Mouse (Mus musculus) embryo, embryonic 10.5 days (tissue): ENCODE results near the gene Dtx1.

Experiments used
- DNase-seq: peaks from one replicate; pipeline ENCODE4 v3.0.0-alpha.2; 2015; ENCODE audit warnings: low spot score

Gene Dtx1

DNA sequence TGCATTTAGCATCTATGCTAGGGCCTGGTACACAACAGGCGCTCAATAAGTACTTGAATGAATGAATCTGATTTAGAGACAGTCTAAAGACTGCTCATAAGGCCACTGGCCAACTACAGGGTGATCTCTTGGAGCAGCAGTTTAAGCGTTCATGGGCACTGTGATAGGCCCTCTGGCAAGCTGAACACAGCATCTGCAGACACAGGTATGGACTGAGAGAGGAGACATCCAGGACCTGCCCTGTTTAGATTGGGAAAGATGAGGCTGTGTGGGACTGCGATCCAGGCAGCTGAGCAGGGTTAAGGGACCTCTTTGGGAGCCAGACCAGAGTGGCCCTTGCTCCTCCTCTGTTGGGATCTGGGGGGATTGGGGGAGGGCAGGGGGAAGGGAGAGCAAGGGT lies at the start of gene Dtx1:
Dtx1 (minus strand) TSS at position 101 of the 400 bp plus-strand sequence.
- no peak for DNase-seq

- DNase-seq: no peak
Measured at GRCm38 (mm10) chr5:120754215-120754614, 42.5 kb upstream of the Dtx1 start.

DNA sequence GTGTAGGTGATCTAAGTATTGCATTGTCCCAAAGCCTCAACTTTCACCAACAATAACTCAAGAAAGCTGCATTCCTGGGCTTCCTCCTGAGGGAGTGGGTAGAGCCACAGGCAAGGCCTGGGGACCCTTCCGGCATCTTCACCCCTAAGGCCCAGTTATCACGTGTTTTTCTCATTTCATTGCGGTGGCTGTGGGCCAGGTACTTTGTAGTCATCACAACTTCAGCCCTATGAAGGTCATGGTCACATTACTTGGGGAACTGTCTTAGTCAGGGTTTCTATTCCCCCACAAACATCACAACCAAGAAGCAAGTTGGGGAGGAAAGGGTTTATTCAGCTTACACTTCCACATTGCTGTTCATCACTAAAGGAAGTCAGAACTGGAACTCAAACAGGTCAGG lies 41.1 kb upstream of the Dtx1 start:
- no peak for DNase-seq

DNA sequence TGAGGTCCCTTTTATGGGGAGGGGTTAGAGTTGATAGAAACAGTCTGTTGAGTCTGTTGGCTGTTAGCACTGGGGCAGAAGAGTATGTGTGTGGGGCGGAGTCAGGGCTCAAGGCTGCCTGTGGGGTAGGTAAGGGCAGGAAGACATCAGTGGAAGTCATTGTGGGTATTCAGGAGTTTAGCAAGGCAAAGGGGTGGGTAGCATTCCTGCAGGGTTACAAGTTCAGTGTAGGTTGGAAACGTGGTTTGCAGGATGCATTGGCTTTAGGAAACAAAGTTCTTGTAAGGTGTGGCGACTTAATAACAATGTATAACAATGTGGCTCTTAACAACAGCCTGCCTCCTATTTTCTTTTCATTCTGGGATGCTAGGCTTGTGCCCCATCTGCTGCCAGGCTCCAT lies 39.5 kb upstream of the Dtx1 start:
- no peak for DNase-seq

- DNase-seq: no peak
Measured at GRCm38 (mm10) chr5:120749688-120750087, 38.0 kb upstream of the Dtx1 start, which contains the start of gene Oas2. Gene Oas2, minus strand, starts transcription at chr5:120749853.

DNA sequence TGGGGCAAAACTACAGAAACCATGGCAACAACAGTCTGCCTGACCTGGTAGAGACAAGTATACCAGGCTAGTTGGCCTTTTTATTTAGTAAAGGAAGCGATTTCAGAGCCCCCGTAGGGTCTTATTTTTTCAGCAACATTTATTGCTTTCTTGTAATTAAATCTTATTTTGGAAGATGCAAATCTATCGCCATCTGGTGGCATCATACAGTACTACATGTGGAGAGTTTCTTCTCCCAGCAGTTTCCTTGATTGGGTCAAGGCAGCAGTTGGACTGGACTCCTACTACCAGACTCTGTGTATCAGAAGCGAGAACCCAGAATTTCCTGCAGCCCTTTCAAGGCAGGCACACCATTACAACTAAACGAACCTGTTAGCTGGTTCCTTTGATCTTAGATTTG lies 34.7 kb upstream of the Dtx1 start:
- DNase-seq: peak; percentile 79

DNA sequence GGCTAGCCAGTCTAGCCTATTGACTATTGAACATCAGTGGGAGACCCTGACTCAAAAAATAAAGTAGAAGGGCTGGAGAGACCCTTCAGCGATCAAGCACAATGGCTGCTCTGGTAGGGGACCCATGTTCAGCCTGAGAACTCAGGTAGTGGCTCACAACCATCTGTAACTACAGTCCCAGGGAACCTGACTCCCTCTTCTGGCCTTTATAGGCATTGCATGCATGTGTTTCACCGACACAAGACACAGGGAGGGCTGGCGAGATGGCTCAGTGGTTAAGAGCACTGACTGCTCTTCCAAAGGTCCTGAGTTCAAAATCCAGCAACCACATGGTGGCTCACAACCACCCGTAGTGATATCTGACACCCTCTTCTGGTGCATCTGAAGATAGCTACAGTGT lies 30.4 kb upstream of the Dtx1 start:
- peak; percentile 66 for DNase-seq

DNA sequence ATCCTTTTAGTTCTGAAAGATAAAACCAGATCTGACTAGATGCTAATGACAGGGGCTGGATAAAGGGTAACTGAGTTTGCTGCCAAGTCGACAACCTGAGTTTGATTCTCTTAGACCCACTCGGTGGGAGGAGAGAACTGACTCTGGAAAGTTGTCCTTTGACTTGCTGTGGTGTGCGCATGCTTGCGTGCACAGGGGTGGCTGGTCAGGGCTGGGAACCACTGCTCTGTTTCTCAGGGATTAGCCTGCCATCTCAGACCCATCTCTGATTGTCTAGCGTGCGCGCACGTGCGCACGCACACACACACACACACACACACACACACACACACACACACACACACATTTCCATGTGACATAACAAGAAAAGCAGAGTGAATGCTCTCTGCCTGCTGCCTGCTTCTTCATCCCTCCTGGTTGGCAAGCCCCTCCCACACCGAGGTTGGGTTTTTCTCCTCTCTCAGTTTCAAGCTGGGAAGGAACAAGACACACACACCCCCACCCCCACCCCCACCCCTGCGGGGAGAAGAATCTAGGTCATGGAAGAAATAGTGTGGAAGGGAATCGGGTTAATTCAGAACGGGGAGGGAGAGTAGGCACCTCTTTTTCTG lies 22.8 kb upstream of the Dtx1 start:
- DNase-seq: no peak

GRCm38 (mm10) chr5:120733696-120734095 lies 22.0 kb upstream of the Dtx1 start:
- no peak for DNase-seq

- no peak for DNase-seq
Measured at GRCm38 (mm10) chr5:120732740-120733139, 21.0 kb upstream of the Dtx1 start.

DNA sequence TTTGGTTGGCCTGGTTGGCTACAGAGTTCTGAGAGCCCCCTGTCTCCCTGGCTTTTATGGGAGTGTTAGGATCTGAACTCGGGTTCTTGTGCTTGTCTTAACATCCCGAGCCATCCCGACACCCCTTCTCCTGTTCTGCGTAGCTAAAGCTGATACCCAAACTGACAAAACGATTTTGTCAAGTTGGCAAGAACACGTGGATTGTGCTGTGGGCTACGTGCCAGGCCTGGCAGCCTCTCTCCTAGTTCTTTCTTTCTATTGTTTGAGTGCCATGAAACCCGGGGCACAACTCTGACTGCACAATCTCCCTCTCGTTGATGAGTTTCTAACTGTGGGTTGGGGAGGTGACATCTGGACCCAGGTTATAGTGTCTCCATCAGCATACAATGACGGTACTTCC lies 17.6 kb upstream of the Dtx1 start:
- no peak for DNase-seq

- no peak for DNase-seq
Measured at GRCm38 (mm10) chr5:120725811-120726455, 14.2 kb upstream of the Dtx1 start.

DNA sequence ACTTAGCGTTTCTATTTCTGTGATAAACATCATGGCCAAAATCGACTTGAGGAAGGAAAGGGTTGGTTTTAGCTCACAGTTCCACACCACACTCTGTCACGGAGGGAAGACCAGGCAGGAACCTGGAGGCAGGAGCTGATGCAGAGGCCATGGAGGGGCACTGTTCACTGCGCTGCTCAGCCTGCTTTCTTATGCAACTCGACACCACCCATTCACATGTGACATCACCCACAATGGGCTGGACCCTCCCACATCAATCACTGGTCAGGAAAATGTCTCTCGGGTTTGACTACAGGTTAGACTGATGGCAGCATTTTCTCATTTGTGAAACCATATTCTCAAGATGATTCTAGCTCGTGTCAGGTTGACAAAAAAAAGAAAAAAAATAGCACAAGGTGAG lies 9.3 kb upstream of the Dtx1 start:
- DNase-seq: no peak

GRCm38 (mm10) chr5:120718600-120719378 lies 7.1 kb upstream of the Dtx1 start:
- no peak for DNase-seq

DNA sequence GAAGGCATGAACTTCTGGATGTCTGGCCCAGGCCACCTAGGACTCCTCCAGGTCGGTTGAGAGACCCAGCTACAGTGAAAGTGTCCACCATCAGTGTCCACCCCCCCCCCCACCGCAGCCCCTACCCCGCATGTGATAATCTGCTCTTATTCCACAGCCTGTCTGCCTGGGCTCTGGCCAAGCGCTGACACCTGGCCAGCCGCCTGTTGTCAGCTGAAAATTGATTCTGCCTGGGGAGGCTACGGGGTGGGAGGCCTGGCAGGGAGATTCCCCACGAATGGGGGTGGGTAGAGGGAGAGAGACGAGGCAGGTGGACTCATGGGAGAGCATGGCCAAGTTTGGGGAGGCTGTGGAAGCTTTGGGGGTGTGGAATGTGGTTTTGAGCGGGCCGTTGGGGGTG lies 5.4 kb upstream of the Dtx1 start:
- DNase-seq: no peak

- peak; percentile 84 for DNase-seq
Measured at GRCm38 (mm10) chr5:120714314-120714713, 2.6 kb upstream of the Dtx1 start.

DNA sequence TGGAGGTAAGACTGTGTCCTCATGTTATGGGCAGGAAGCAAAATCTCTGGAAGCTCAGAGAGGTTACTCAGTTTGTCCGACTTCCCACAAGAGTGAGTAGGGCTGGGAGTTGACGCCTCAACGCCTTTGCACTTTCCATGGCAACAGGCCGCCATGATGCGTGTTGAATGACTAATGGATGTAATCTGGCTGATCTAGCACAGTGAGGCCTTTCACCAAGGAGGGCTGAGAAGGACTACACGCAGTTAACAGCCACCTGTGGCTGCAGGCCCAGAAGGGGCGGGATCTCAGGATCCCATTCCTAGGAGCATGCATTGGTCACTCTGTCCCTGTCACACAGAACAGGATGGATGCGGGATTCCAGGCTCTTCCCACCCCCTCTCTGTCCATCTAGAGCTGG lies 994 bp upstream of the Dtx1 start:
- DNase-seq: no peak

- peak; percentile 20 for DNase-seq
Measured at GRCm38 (mm10) chr5:120711416-120711815, 311 bp downstream of the Dtx1 start.

DNA sequence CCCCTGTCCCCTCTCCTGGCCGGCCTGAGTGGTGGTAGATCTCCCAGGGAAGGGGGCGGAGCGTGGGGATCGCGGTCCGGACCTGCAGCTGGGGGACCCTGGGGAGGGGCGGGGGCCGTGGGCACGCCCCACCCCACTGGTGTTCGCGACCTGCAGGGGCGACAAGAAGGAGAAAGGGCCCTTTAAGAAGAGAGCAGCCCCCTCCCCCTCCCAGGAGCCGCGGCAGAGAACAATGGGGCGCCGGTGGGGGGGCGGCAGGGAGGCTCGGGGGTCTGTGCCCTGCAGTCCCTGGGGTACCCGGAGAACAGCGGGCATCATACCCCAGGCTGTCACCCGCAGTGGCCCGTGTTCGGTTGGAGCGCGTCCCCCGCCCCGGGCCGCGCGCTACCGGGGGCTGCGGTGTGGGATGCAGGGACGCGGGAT lies 890 bp downstream of the Dtx1 start:
- DNase-seq: no peak

DNA sequence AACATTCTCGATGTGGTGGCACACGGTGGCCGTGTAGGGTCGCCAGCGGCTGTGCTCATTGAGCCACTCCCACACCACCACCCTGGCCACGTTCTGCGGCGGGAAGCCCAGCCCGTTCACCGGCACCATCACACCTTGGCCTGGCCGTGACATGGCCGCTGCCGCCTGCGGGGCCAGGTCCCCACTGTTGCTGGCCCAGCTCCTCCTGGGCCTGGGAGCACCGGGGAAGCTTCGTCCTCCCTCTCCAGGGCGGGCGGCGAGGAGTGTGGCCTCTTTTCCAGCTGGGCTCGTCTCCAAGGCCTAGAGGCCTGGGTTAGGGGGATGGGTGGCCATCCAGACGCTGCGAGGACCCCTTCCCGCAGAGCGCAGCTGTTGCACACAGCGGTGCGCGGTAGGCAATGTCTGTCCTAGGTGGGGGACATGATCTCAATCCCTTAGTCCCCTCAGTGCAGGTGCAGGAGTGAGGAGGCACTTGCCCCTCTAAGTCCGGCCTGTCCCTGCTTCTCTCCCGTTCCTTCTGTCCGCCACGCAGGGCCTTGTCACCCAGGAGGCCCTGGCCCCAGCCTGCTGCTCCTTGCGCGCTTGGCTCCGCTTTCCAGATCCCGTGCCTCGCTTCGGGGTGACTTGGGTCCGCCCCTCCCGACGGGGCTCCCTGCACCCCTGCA lies 1.4 kb downstream of the Dtx1 start:
- DNase-seq: peak; percentile 43

- peak; percentile 35 for DNase-seq
Measured at GRCm38 (mm10) chr5:120706976-120707375, 4.8 kb downstream of the Dtx1 start.

DNA sequence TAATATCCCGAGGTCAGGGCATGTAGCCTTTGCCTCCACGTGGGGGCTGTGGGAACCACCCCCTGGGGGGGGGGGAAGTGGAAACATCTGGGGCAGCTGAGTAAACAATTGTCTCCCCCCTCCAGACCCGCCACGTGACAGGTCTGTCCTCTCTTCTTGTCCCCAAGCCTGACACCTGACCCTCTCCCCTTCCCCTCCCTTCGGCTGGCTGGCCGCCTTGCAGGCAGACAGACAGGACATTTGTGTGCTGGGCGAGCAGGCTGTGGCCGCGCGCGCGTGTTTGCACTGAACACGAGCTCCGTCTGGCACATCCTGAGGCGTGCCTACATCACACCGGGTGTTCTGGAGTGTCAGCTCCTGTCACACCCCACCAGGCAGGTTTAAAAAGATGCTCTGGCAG lies 5.2 kb downstream of the Dtx1 start:
- peak; percentile 69 for DNase-seq

GRCm38 (mm10) chr5:120704421-120704820 lies 7.3 kb downstream of the Dtx1 start:
- no peak for DNase-seq
